Mouse (Mus musculus) hindbrain, embryonic 11.5 days (tissue): ENCODE measurements around the gene Armc12. TPM values are rescaled to one million over a fixed set of nuclear protein-coding genes. Genes with fewer than 3 reads are reported as not detected.

Experiments used
- ATAC-seq: fragments of 200-750 bp; cut with Nextera tagmentation; 2 replicates; pipeline ENCODE4 v1.8.0; 2017; ENCODE audit warnings: mild to moderate bottlenecking, moderate TSS enrichment, moderate library complexity; ENCODE audit not compliant: low FRiP score
- DNase-seq: peaks from one replicate; pipeline ENCODE4 v3.0.0-alpha.2; 2015; ENCODE audit warnings: low spot score
- H3K27ac ChIP-seq: fragments of 300-500 bp; sonication (generic); 2 replicates; pipeline ENCODE4 v1.5.1; 2014; ENCODE audit warnings: mild to moderate bottlenecking, low read depth, low read length
- H3K27me3 ChIP-seq: fragments of 300-500 bp; sonication (generic); 2 replicates; pipeline ENCODE4 v1.6.1; 2014; ENCODE audit warnings: mild to moderate bottlenecking, low read length, moderate library complexity, mixed read lengths; ENCODE audit not compliant: control insufficient read depth, insufficient read depth
- H3K36me3 ChIP-seq: fragments of 300-500 bp; sonication (generic); 2 replicates; pipeline ENCODE4 v1.6.1; 2014; ENCODE audit warnings: mild to moderate bottlenecking, low read length, moderate library complexity, mixed read lengths; ENCODE audit not compliant: control insufficient read depth, insufficient read depth
- H3K4me1 ChIP-seq: fragments of 300-500 bp; sonication (generic); replicated peaks from 2 replicates; pipeline ENCODE4 v1.6.1; 2014; ENCODE audit warnings: low read length, mixed read lengths; ENCODE audit not compliant: control insufficient read depth, insufficient read depth
- H3K4me2 ChIP-seq: fragments of 300-500 bp; sonication (generic); replicated peaks from 2 replicates; pipeline ENCODE4 v1.6.1; 2014; ENCODE audit warnings: mild to moderate bottlenecking, low read depth, low read length
- H3K4me3 ChIP-seq: fragments of 300-500 bp; sonication (generic); 2 replicates; pipeline ENCODE4 v1.5.1; 2014; ENCODE audit warnings: low read depth, low read length
- H3K9ac ChIP-seq: fragments of 300-500 bp; sonication (generic); 2 replicates; pipeline ENCODE4 v1.6.1; 2014; ENCODE audit warnings: low read depth, low read length
- H3K9me3 ChIP-seq: fragments of 300-500 bp; sonication (generic); 2 replicates; pipeline ENCODE4 v1.6.1; 2016; ENCODE audit warnings: low read length; ENCODE audit not compliant: control insufficient read depth
- WGBS: fragments of 180-500 bp; shearing (Covaris S2); extraction: QIAGEN DNeasy Blood & Tissue Kit; methylation state at CpG from one replicate; pipeline ENCODE4 v1.1.7; 2014; 5-methylcytosine and 5-hydroxymethylcytosine counted together
- polyA plus RNA-seq: library from polyadenylated mRNA; unstranded; fragments of >200 nt; fragmentation: Nextera tagmentation; extraction: Ambion mirVana; gene quantifications from 2 replicates; pipeline ENCODE4 v1.2.1, GENCODE M21; 2014

Armc12 gene
- polyA plus RNA-seq, 1 experiment from 2014 or later = not detected

DNA sequence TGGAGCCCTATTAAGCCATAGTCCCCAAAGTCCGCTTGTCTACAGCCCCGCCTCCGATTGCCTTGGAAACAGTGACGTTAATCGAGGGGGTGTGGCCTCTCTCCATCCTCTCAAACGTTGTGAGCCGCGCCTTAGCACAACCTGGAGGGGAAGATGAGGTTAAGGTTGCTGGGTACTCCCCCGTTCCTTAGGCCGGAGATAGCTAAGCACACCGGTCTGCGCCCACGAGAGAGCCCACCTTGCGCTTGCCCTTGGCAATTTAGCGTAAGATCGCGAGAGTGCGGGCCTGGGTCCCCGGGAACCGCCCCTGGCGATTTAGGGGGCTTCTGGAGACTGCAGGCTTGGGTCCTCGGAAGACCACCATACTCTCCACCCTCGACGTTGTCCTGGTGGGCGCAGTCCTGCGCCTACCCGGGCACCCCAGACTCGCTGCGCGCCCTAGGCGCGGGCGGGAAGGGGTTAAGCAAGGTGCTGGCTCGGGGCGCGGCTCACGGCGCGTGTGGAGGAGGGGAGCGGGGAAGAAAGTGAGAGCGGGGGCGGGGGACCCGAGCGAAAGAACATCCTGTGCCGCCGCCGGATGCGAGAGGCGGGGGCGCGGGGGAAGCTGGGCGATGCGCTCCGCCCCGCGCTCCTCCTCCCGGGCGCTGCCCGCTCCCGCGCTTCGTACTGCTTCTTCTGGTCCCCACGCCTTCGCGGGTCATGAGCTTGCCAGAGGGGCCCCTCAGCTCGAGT is 7.8 kb upstream of the Armc12 start:
- Histone ChIP-seq H3K36me3 (no peaks in the 10 kb centered on the region), H3K9me3 (no peaks in the 10 kb centered on the region), H3K4me3 (peak overlapping the region; percentile 62), H3K9ac (peak overlapping the region; percentile 72), H3K27ac (peak overlapping the region; percentile 67; the same call in 1 of the 2 replicates), H3K4me2 (peak overlapping the region; percentile 89), H3K27me3 (peaks cover 15% of the 10 kb centered on the region; the same call in 1 of the 2 replicates), H3K4me1 (0 out of 2 replicates have a peak, but pooled peaks cover 5% of the 10 kb centered on the region)
- peak; percentile 81 for ATAC-seq
- peak; percentile 89 for DNase-seq
- WGBS = under 1% methylated on average over 48 of the region's 66 CpGs

DNA sequence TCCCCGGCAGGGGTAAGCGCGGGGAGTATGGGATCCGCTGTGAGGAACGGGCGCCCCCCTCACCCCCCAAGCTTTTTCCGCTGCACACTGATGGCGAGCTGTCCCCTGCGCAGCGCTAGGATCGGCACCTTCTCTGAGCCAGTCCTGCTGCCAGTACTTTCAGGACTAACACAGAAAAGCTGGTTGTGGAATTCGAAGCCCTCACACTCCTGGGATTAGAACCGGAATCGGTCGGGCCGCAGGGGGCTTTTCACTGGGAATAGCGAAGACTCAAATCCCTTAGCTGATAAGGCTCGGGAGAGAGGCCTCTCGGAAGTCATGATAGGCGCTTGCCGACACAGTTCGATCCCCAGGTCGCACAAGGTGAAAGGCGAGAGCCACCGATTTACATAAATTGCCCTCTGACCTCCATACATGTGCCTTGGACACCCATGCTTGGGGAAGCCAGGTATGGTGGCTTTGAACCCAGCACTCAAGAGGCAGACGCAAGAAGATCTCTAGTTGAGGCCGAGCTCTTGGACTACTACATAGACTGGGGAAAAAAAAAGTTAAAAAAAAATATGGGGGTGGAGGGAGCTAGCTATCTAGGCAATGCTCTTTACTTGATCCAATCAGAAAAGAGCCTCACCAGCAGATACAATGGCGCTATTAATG is 7.1 kb upstream of the Armc12 start:
- no peak for DNase-seq
- no peak; the same call in 1 of the 2 replicates for ATAC-seq

DNA sequence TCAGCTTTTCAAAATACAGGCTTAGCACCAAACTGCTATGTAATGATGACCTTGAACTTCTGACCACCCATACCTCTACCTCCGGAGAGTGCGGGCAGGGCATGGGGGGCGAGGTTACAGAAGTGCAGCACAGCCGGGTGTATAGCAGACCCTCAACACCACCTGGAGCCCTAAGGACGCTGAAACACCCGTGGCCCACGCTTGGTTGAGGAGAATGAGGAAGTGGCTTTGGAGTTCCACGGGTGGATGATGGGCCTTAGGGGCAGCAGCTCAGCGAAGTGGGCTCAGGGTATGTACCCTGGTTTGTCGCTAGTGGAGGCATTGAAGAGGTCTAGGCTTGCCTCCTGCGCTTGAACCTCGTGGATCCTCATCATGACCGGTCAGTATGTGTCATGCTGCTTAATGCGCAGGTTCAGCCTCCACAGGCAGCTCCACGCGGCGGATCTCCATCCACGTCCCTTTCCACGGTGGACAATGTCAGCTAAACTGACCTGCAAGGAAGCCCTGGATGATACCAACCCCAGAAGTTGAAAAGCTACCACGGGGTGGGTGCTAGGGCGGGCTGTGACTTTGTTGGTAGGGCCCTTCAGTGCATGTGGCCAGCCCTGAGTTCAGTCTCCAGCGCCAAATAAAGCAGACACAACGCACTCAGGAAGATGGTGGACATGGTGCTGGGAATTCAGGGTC is 6.5 kb upstream of the Armc12 start:
- DNase-seq = no peak
- no peak overlapping the region for H3K4me2 ChIP-seq
- H3K27me3 ChIP-seq = peaks cover 12% of the 10 kb centered on the region; the same call in 1 of the 2 replicates
- WGBS = 86% methylated on average over 23 of the region's 23 CpGs
- no peak overlapping the region for H3K9ac ChIP-seq
- H3K9me3 ChIP-seq = no peaks in the 10 kb centered on the region
- no peak for ATAC-seq
- H3K36me3 ChIP-seq = no peaks in the 10 kb centered on the region
- no peak overlapping the region for H3K4me3 ChIP-seq
- no peak overlapping the region for H3K27ac ChIP-seq
- H3K4me1 ChIP-seq = 0 out of 2 replicates have a peak, but pooled peaks cover 3% of the 10 kb centered on the region

More for the DNA sequence above, 7.1 kb upstream of the Armc12 start:
- peak overlapping the region; percentile 89 for H3K4me2 ChIP-seq
- no peaks in the 10 kb centered on the region for H3K9me3 ChIP-seq
- no peaks in the 10 kb centered on the region for H3K36me3 ChIP-seq
- 0 out of 2 replicates have a peak, but pooled peaks cover 3% of the 10 kb centered on the region for H3K4me1 ChIP-seq
- H3K27me3 ChIP-seq = peaks cover 15% of the 10 kb centered on the region; the same call in 1 of the 2 replicates
- H3K4me3 ChIP-seq = peak overlapping the region; percentile 62
- H3K27ac ChIP-seq = 0 out of 2 replicates have a peak overlapping the region, but pooled peaks have one; percentile 30
- H3K9ac ChIP-seq = peak overlapping the region; percentile 72
- WGBS = 7% methylated on average over 28 of the region's 28 CpGs

DNA sequence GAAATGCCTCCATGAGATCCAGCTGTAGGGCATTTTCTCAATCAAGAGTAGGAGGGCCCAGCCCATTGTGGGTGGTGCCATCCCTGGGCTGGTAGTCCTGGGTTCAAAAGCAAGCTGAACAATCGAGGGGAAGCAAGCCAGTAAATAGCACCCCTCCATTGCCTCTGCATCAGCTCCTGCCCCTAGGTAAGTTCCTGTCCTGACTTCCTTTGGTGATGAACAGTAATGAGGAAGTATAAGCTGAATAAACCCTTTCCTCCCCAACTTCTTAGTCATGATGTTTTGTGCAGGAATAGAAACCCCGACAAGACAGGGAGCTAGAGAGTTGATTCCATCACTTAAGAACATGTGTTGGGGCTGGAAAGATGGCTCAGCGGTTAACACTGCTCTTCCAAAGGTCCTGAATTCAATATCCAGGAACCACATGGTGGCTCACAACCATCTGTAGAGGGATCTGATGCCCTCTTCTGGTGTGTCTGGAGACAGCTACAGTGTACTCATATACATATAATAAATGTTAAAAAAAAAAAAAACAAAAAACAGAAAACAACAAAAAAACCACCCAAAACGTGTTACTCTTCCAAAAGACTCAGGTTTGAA is 5.7 kb upstream of the Armc12 start:
- H3K9ac ChIP-seq = no peak overlapping the region
- H3K4me1 ChIP-seq = 0 out of 2 replicates have a peak, but pooled peaks cover 3% of the 10 kb centered on the region
- H3K27ac ChIP-seq = no peak overlapping the region
- DNase-seq = no peak
- no peak for ATAC-seq
- 77% methylated on average over 4 of the region's 4 CpGs for WGBS
- H3K4me2 ChIP-seq = no peak overlapping the region
- no peaks in the 10 kb centered on the region for H3K9me3 ChIP-seq
- H3K4me3 ChIP-seq = no peak overlapping the region
- H3K36me3 ChIP-seq = no peaks in the 10 kb centered on the region
- H3K27me3 ChIP-seq = peaks cover 12% of the 10 kb centered on the region; the same call in 1 of the 2 replicates

DNA sequence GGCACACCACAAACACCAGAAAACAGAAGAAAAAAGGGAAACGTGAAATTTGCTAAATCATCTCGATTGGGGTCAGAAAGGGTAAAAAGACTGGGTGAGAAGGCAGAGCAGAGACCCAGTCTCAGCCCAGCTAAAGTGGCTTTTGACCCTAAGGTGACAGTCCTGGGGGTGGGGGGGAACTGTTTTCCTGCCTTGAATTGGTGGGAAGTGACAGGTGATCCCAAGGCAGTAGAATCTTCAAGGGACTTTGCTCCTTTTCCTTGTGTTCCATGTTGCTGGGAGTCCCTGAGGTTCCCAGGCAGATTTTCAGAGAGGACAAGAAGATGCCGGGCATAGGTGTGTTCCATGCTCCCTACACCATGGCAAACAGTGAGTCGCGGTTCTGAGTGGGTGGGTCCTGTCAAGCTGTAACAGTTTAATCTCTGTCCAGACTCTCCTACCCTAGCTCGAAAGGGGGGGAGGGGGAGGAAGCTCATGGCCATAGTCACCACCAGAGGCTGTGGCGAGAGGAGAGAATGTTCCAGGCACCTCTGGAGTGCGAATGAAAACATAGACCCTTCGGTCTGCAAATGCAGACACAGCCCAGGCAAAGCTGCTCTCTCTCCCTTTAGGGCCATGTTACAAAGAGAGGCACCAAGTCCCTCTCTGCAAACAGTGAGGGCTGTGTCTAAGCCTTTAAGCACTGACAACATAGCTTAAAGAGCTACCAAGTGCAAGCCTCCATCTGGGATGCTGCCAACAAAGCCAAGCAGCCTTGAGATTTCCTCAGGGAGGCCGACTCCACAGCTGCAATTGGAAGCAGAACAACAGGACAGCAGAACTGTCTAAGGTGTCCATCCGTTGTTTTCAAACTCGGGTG is 3.2 kb upstream of the Armc12 start:
- no peaks in the 10 kb centered on the region for H3K36me3 ChIP-seq
- ATAC-seq (no peak), DNase-seq (no peak)
- peaks cover 10% of the 10 kb centered on the region; the same call in 1 of the 2 replicates for H3K27me3 ChIP-seq
- H3K4me1 ChIP-seq = 0 out of 2 replicates have a peak, but pooled peaks cover 3% of the 10 kb centered on the region
- H3K4me3 ChIP-seq = no peak overlapping the region
- no peak overlapping the region for H3K4me2 ChIP-seq
- no peaks in the 10 kb centered on the region for H3K9me3 ChIP-seq
- H3K9ac ChIP-seq = no peak overlapping the region
- H3K27ac ChIP-seq = no peak overlapping the region
- 47% methylated on average over 12 of the region's 12 CpGs for WGBS

DNA sequence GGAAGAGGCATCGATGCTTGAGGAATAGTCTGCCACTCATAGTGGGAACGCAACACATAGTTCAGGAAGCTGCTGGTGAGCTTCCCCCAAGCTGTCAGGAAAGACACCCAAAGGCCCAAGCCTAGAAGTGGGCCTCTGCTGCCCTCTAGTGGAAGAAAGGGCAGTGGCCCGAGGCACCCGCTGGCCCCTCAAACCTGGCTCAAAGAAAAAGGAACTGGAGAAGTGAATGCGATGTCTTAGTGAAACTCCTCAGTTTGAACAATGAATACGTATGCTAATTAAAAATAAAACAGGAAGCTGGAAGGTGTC is 2.6 kb upstream of the Armc12 start:
- no peak overlapping the region for H3K27ac ChIP-seq
- no peaks in the 10 kb centered on the region for H3K9me3 ChIP-seq
- peaks cover 11% of the 10 kb centered on the region; the same call in 1 of the 2 replicates for H3K27me3 ChIP-seq
- ATAC-seq (no peak), DNase-seq (peak; percentile 91)
- H3K4me2 ChIP-seq = no peak overlapping the region
- no peak overlapping the region for H3K9ac ChIP-seq
- WGBS = 7% methylated on average over 6 of the region's 6 CpGs
- H3K4me1 ChIP-seq = 0 out of 2 replicates have a peak, but pooled peaks cover 3% of the 10 kb centered on the region
- H3K4me3 ChIP-seq = no peak overlapping the region
- H3K36me3 ChIP-seq = no peaks in the 10 kb centered on the region

DNA sequence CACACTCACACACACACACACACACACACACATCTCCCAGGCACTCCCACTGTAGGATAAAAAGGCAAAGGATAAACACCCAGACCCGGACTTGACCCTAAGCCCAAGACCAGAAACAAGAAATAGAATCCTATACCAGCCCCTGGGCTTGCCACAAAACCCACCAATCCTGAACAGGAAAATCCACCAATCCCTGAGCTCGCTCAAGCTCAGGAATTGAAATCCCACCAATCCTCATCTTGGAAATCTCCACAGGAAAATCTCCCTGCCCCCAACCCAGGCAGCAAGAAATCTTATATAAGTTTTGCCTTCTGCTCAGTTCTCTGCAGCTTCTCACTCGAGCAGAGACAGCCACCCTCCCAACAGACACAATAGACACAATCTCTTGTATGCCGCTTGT is 1.5 kb upstream of the Armc12 start:
- Histone ChIP-seq H3K4me2 (no peak overlapping the region), H3K9me3 (no peaks in the 10 kb centered on the region), H3K4me3 (no peak overlapping the region), H3K9ac (no peak overlapping the region), H3K4me1 (no peaks in the 10 kb centered on the region), H3K27me3 (peaks cover 4% of the 10 kb centered on the region; the same call in 1 of the 2 replicates), H3K27ac (no peak overlapping the region), H3K36me3 (no peaks in the 10 kb centered on the region)
- no peak for DNase-seq
- WGBS = 72% methylated on average over 4 of the region's 4 CpGs
- ATAC-seq = no peak
